Mouse (Mus musculus) hindbrain, postnatal 0 days (tissue): Measurements from ENCODE around the gene Hbb-y. TPM values are rescaled to one million over a fixed set of nuclear protein-coding genes. Genes with fewer than 3 reads are reported as not detected.
"Not testable (repeated sequence)": the region's sequence is repeated elsewhere in the genome, so short reads cannot be mapped to it uniquely, and the experiment has no call there.

Experiments used
- ATAC-seq: fragments of 200-750 bp; cut with Nextera tagmentation; 2 replicates; pipeline ENCODE4 v1.8.0; 2017; ENCODE audit warnings: mild to moderate bottlenecking, moderate TSS enrichment, moderate library complexity
- DNase-seq: peaks from one replicate; pipeline ENCODE4 v3.0.0-alpha.2; 2015; ENCODE audit warnings: low spot score
- H3K27ac ChIP-seq: fragments of 300-500 bp; sonication (generic); 2 replicates; pipeline ENCODE4 v1.5.1; 2014; ENCODE audit warnings: mild to moderate bottlenecking
- H3K27me3 ChIP-seq: fragments of 300-500 bp; sonication (generic); 2 replicates; pipeline ENCODE4 v1.6.1; 2014; ENCODE audit warnings: low read length, mixed read lengths; ENCODE audit not compliant: insufficient read depth
- H3K36me3 ChIP-seq: fragments of 300-500 bp; sonication (generic); 2 replicates; pipeline ENCODE4 v1.6.1; 2014; ENCODE audit warnings: low read length, mixed read lengths; ENCODE audit not compliant: insufficient read depth
- H3K4me1 ChIP-seq: fragments of 300-500 bp; sonication (generic); 2 replicates; pipeline ENCODE4 v1.6.1; 2014; ENCODE audit warnings: antibody characterized with exemption, low read length, mixed read lengths; ENCODE audit not compliant: insufficient read depth
- H3K4me2 ChIP-seq: fragments of 300-500 bp; sonication (generic); 2 replicates; pipeline ENCODE4 v1.6.1; 2014; ENCODE audit warnings: low read depth, mild to moderate bottlenecking, low read length, moderate library complexity, mixed read lengths
- H3K4me3 ChIP-seq: fragments of 300-500 bp; sonication (generic); 2 replicates; pipeline ENCODE4 v1.5.1; 2014; ENCODE audit warnings: low read length
- H3K9ac ChIP-seq: fragments of 300-500 bp; sonication (generic); replicated peaks from 2 replicates; pipeline ENCODE4 v1.6.1; 2014; ENCODE audit warnings: mild to moderate bottlenecking, low read length, moderate library complexity, mixed read lengths
- H3K9me3 ChIP-seq: fragments of 300-500 bp; sonication (generic); 2 replicates; pipeline ENCODE4 v1.6.1; 2016; ENCODE audit warnings: low read length, mixed read lengths
- CTCF ChIP-seq: IDR thresholded peaks from 2 replicates; pipeline ENCODE4 v1.5.1; 2016; ENCODE audit warnings: antibody characterized with exemption, control low read depth, low read depth
- WGBS: fragments of 180-500 bp; shearing (Covaris S2); extraction: QIAGEN DNeasy Blood & Tissue Kit; methylation state at CpG from one replicate; pipeline ENCODE4 v1.1.7; 2014; 5-methylcytosine and 5-hydroxymethylcytosine counted together
- polyA plus RNA-seq: library from polyadenylated mRNA; unstranded; fragments of >200 nt; fragmentation: Nextera tagmentation; extraction: Ambion mirVana; gene quantifications from 2 replicates; pipeline ENCODE4 v1.2.1, GENCODE M21; 2015
- total RNA-seq: library from RNA; depleted of rRNA; stranded (reverse); fragments of >200 nt; gene quantifications from 2 replicates; pipeline ENCODE4 v1.2.3, GENCODE M21; 2014; rRNA removed

Hbb-y gene
- total and polyA plus RNA-seq, 2 experiments from 2014 or later, result 1.1 TPM; not detected in 1

- H3K4me3 ChIP-seq, result no peak overlapping the region
- H3K36me3 ChIP-seq, result no peaks in the 10 kb centered on the region
- no peaks in the 10 kb centered on the region for H3K27me3 ChIP-seq
- no peak for TF ChIP-seq CTCF
- H3K4me1 ChIP-seq, result no peaks in the 10 kb centered on the region
- H3K27ac ChIP-seq, result no peak overlapping the region
- no peak for DNase-seq
- ATAC-seq, result no peak
- H3K4me2 ChIP-seq, result no peak overlapping the region
- no peaks in the 10 kb centered on the region for H3K9me3 ChIP-seq
- WGBS, result 71% methylated on average over 5 of the region's 5 CpGs
- no peak overlapping the region for H3K9ac ChIP-seq
Observed at GRCm38 (mm10) chr7:103808971-103809800, 43.8 kb downstream of the Hbb-y start.

- H3K4me2 ChIP-seq, ATAC-seq, H3K4me3 ChIP-seq, H3K36me3 ChIP-seq, H3K27me3 ChIP-seq, DNase-seq, H3K9ac ChIP-seq, H3K9me3 ChIP-seq, H3K27ac ChIP-seq, H3K4me1 ChIP-seq: not testable (repeated sequence)
- WGBS, result 72% methylated on average over 2 of the region's 2 CpGs
Observed at GRCm38 (mm10) chr7:103808120-103808519, 44.9 kb downstream of the Hbb-y start.

GRCm38 (mm10) chr7:103806856-103807255 is 46.2 kb downstream of the Hbb-y start:
- peak; percentile 59 for DNase-seq
- no peak overlapping the region for H3K9ac ChIP-seq
- peak; percentile 66 for TF ChIP-seq CTCF
- ATAC-seq, result no peak
- WGBS, result 65% methylated on average over 1 of the region's 1 CpGs
- no peaks in the 10 kb centered on the region for H3K36me3 ChIP-seq
- H3K4me3 ChIP-seq, result no peak overlapping the region
- H3K4me2 ChIP-seq, result no peak overlapping the region
- H3K4me1 ChIP-seq, result no peaks in the 10 kb centered on the region
- H3K27me3 ChIP-seq, result no peaks in the 10 kb centered on the region
- no peak overlapping the region for H3K27ac ChIP-seq
- no peaks in the 10 kb centered on the region for H3K9me3 ChIP-seq

Other genes with a start within 250 kb of the Hbb-y start
Only the 30 nearest of the 31 such genes appear.
- gene Olfr622, start 210.5 kb downstream of the Hbb-y start, total RNA-seq, result not detected in 2 replicates
- gene Olfr622, start 210.5 kb downstream of the Hbb-y start, polyA plus RNA-seq, result not detected in 2 replicates
- gene Olfr623, start 189.5 kb downstream of the Hbb-y start, total RNA-seq, result not detected in 2 replicates
- not detected in 2 replicates for gene Olfr623, start 189.5 kb downstream of the Hbb-y start, polyA plus RNA-seq
- not detected in 2 replicates for gene Olfr624, start 182.0 kb downstream of the Hbb-y start, total RNA-seq
- 0.05 TPM in 1 of 2 replicates, not detected in the other for gene Olfr624, start 182.0 kb downstream of the Hbb-y start, polyA plus RNA-seq
- not detected in 2 replicates for gene Olfr625-ps1, start 170.5 kb downstream of the Hbb-y start, total RNA-seq
- not detected in 2 replicates for gene Olfr625-ps1, start 170.5 kb downstream of the Hbb-y start, polyA plus RNA-seq
- not detected in 2 replicates for gene Olfr243, start 138.5 kb downstream of the Hbb-y start, total RNA-seq
- not detected in 2 replicates for gene Olfr243, start 138.5 kb downstream of the Hbb-y start, polyA plus RNA-seq
- gene Olfr628, start 122.8 kb downstream of the Hbb-y start, total RNA-seq, result not detected in 2 replicates
- gene Olfr628, start 122.8 kb downstream of the Hbb-y start, polyA plus RNA-seq, result not detected in 2 replicates
- gene Olfr629, start 108.3 kb downstream of the Hbb-y start, total RNA-seq, result not detected in 2 replicates
- gene Olfr629, start 108.3 kb downstream of the Hbb-y start, polyA plus RNA-seq, result not detected in 2 replicates
- not detected in 2 replicates for gene Olfr630, start 95.9 kb downstream of the Hbb-y start, total RNA-seq
- gene Olfr630, start 95.9 kb downstream of the Hbb-y start, polyA plus RNA-seq, result not detected in 2 replicates
- gene Olfr69, start 81.6 kb downstream of the Hbb-y start, total RNA-seq, result not detected in 2 replicates
- not detected in 2 replicates for gene Olfr69, start 81.6 kb downstream of the Hbb-y start, polyA plus RNA-seq
- not detected in 2 replicates for gene Olfr68, start 73.5 kb downstream of the Hbb-y start, total RNA-seq
- not detected in 2 replicates for gene Olfr68, start 73.5 kb downstream of the Hbb-y start, polyA plus RNA-seq
- gene Olfr67, start 61.4 kb downstream of the Hbb-y start, total RNA-seq, result not detected in 2 replicates
- not detected in 2 replicates for gene Olfr67, start 61.4 kb downstream of the Hbb-y start, polyA plus RNA-seq
- gene Hbb-bt, start 39.2 kb downstream of the Hbb-y start, total RNA-seq, result 146 and 311 TPM in 2 replicates
- 213 and 218 TPM in 2 replicates for gene Hbb-bt, start 39.2 kb downstream of the Hbb-y start, polyA plus RNA-seq
- 1,334 and 1,616 TPM in 2 replicates for gene Hbb-bs, start 25.1 kb downstream of the Hbb-y start, total RNA-seq
- gene Hbb-bs, start 25.1 kb downstream of the Hbb-y start, polyA plus RNA-seq, result 849 and 1,064 TPM in 2 replicates
- gene Hbb-bh2, start 12.7 kb downstream of the Hbb-y start, total RNA-seq, result not detected in 2 replicates
- not detected in 2 replicates for gene Hbb-bh2, start 12.7 kb downstream of the Hbb-y start, polyA plus RNA-seq
- not detected in 2 replicates for gene Hbb-bh1, start 10.1 kb downstream of the Hbb-y start, total RNA-seq
- not detected in 2 replicates for gene Hbb-bh1, start 10.1 kb downstream of the Hbb-y start, polyA plus RNA-seq
- gene Olfr66, start 33.0 kb upstream of the Hbb-y start, total RNA-seq, result not detected in 2 replicates
- gene Olfr66, start 33.0 kb upstream of the Hbb-y start, polyA plus RNA-seq, result not detected in 2 replicates
- not detected in 2 replicates for gene Olfr64, start 41.3 kb upstream of the Hbb-y start, total RNA-seq
- gene Olfr64, start 41.3 kb upstream of the Hbb-y start, polyA plus RNA-seq, result not detected in 2 replicates
- not detected in 2 replicates for gene Olfr65, start 50.3 kb upstream of the Hbb-y start, total RNA-seq
- not detected in 2 replicates for gene Olfr65, start 50.3 kb upstream of the Hbb-y start, polyA plus RNA-seq
- not detected in 2 replicates for gene Olfr631, start 75.6 kb upstream of the Hbb-y start, total RNA-seq
- gene Olfr631, start 75.6 kb upstream of the Hbb-y start, polyA plus RNA-seq, result not detected in 2 replicates
- gene Olfr632, start 81.1 kb upstream of the Hbb-y start, total RNA-seq, result not detected in 2 replicates
- gene Olfr632, start 81.1 kb upstream of the Hbb-y start, polyA plus RNA-seq, result not detected in 2 replicates
- not detected in 2 replicates for gene Olfr633, start 91.2 kb upstream of the Hbb-y start, total RNA-seq
- not detected in 2 replicates for gene Olfr633, start 91.2 kb upstream of the Hbb-y start, polyA plus RNA-seq
- gene Olfr635, start 117.9 kb upstream of the Hbb-y start, total RNA-seq, result not detected in 2 replicates
- gene Olfr635, start 117.9 kb upstream of the Hbb-y start, polyA plus RNA-seq, result not detected in 2 replicates
- not detected in 2 replicates for gene Olfr638, start 145.5 kb upstream of the Hbb-y start, total RNA-seq
- not detected in 2 replicates for gene Olfr638, start 145.5 kb upstream of the Hbb-y start, polyA plus RNA-seq
- gene Olfr639, start 164.1 kb upstream of the Hbb-y start, total RNA-seq, result not detected in 2 replicates
- gene Olfr639, start 164.1 kb upstream of the Hbb-y start, polyA plus RNA-seq, result 0.03 TPM in 1 of 2 replicates, not detected in the other
- gene Olfr640, start 172.4 kb upstream of the Hbb-y start, total RNA-seq, result not detected in 2 replicates
- not detected in 2 replicates for gene Olfr640, start 172.4 kb upstream of the Hbb-y start, polyA plus RNA-seq
- gene Olfr641, start 182.2 kb upstream of the Hbb-y start, total RNA-seq, result not detected in 2 replicates
- gene Olfr641, start 182.2 kb upstream of the Hbb-y start, polyA plus RNA-seq, result not detected in 2 replicates
- not detected in 2 replicates for gene Olfr642, start 199.4 kb upstream of the Hbb-y start, total RNA-seq
- gene Olfr642, start 199.4 kb upstream of the Hbb-y start, polyA plus RNA-seq, result not detected in 2 replicates
- not detected in 2 replicates for gene 4930516K23Rik, start 208.2 kb upstream of the Hbb-y start, total RNA-seq
- not detected in 2 replicates for gene 4930516K23Rik, start 208.2 kb upstream of the Hbb-y start, polyA plus RNA-seq
- gene Olfr644, start 218.7 kb upstream of the Hbb-y start, total RNA-seq, result not detected in 2 replicates
- not detected in 2 replicates for gene Olfr644, start 218.7 kb upstream of the Hbb-y start, polyA plus RNA-seq
- not detected in 2 replicates for gene Olfr645, start 232.2 kb upstream of the Hbb-y start, total RNA-seq
- not detected in 2 replicates for gene Olfr645, start 232.2 kb upstream of the Hbb-y start, polyA plus RNA-seq